Mouse (Mus musculus) forebrain, embryonic 15.5 days (tissue): Measurements from ENCODE around the gene Rsph9. TPM values are rescaled to one million over a fixed set of nuclear protein-coding genes. Genes with fewer than 3 reads are reported as not detected.

Experiments used
- ATAC-seq: fragments of 200-750 bp; cut with Nextera tagmentation; replicated peaks from 2 replicates; pipeline ENCODE4 v1.8.0; 2017; ENCODE audit warnings: mild to moderate bottlenecking, moderate TSS enrichment, moderate library complexity
- H3K27ac ChIP-seq: fragments of 300-500 bp; sonication (generic); replicated peaks from 2 replicates; pipeline ENCODE4 v1.5.1; 2015; ENCODE audit warnings: mild to moderate bottlenecking, inconsistent platforms
- H3K27me3 ChIP-seq: fragments of 300-500 bp; sonication (generic); 2 replicates; pipeline ENCODE4 v1.6.1; 2015; ENCODE audit warnings: inconsistent platforms
- H3K36me3 ChIP-seq: fragments of 300-500 bp; sonication (generic); 2 replicates; pipeline ENCODE4 v1.6.1; 2015; ENCODE audit warnings: mild to moderate bottlenecking, inconsistent platforms
- H3K4me1 ChIP-seq: fragments of 300-500 bp; sonication (generic); 2 replicates; pipeline ENCODE4 v1.6.1; 2015; ENCODE audit warnings: inconsistent platforms
- H3K4me2 ChIP-seq: fragments of 300-500 bp; sonication (generic); replicated peaks from 2 replicates; pipeline ENCODE4 v1.6.1; 2015; ENCODE audit warnings: mild to moderate bottlenecking, inconsistent platforms
- H3K4me3 ChIP-seq: fragments of 300-500 bp; sonication (generic); 2 replicates; pipeline ENCODE4 v1.5.1; 2015; ENCODE audit warnings: mild to moderate bottlenecking, inconsistent platforms
- H3K9ac ChIP-seq: fragments of 300-500 bp; sonication (generic); replicated peaks from 2 replicates; pipeline ENCODE4 v1.6.1; 2015; ENCODE audit warnings: mild to moderate bottlenecking, inconsistent platforms
- H3K9me3 ChIP-seq: fragments of 300-500 bp; sonication (generic); 2 replicates; pipeline ENCODE4 v1.6.1; 2016; ENCODE audit warnings: inconsistent platforms
- WGBS: fragments of 180-500 bp; shearing (Covaris S2); methylation state at CpG from one replicate; pipeline ENCODE4 v1.1.7; 2015; ENCODE audit warnings: mixed read lengths; 5-methylcytosine and 5-hydroxymethylcytosine counted together
- polyA plus RNA-seq: library from polyadenylated mRNA; unstranded; fragments of >200 nt; fragmentation: Nextera tagmentation; extraction: Ambion mirVana; gene quantifications from 2 replicates; pipeline ENCODE4 v1.2.1, GENCODE M21; 2015

The Rsph9 gene
- polyA plus RNA-seq, 1 experiment from 2014 or later, result 45.7 TPM

DNA sequence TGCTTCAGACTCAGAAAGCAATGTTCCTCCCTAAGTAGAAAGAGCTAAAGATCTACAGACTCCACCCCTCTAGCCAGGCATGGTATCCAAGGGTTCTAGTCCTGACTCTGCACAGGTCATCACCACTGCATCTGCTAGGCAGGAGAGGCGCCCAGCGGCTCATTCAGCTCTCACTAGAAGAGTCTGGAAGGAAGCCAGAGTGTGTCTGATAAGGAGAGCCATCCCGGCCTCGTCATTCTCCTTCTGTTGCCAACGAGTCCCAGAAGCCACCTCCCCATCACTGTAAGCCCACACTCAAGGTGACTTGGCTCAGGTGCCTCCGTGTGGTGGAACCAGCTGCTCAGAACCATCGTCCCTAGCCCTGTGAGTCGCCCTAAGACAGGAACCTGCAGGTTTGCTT, 11.2 kb downstream of the Rsph9 start:
- peaks cover 24% of the 10 kb centered on the region for H3K36me3 ChIP-seq
- H3K27me3 ChIP-seq, result no peaks in the 10 kb centered on the region
- H3K4me3 ChIP-seq, result no peak overlapping the region
- no peak overlapping the region for H3K4me2 ChIP-seq
- no peak overlapping the region for H3K9ac ChIP-seq
- H3K4me1 ChIP-seq, result no peaks in the 10 kb centered on the region
- WGBS, result 75% methylated on average over 8 of the region's 8 CpGs
- no peak for ATAC-seq
- H3K27ac ChIP-seq, result no peak overlapping the region
- H3K9me3 ChIP-seq, result no peaks in the 10 kb centered on the region

DNA sequence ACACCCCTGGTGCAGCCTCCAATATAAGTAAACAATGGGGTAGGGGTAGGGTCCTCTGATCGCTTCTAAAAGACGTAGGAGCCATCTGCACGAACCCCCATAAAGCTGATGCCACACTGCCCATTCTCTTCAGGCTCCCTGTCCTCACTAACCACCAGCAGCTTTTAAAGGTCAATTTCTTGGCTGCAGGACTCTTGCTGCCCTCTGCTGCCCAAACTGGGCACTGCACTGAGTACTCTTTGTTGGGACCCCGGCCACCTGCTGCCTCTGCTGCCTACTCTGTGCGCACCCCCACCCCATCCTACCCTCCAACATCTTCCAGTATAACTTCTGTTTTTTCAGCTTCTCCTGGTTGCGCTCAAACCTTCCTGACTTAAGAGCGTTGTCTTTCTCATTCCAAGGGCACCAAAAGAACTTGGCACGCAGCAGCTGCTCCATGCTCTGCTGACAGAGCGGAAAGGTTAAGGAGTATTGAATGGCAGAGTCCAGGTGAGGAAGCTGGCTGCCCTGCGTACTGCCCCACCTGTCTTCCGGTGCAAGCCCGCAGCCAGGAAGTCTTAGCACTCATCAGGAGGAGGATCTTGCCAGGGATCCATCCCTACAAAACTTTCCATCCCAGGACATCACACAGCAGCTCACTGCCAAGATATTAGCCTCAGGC, 11.8 kb downstream of the Rsph9 start:
- 19% methylated on average over 12 of the region's 12 CpGs for WGBS
- Histone ChIP-seq H3K27ac (no peak overlapping the region), H3K36me3 (peaks cover 31% of the 10 kb centered on the region), H3K4me3 (no peak overlapping the region), H3K4me2 (no peak overlapping the region), H3K27me3 (no peaks in the 10 kb centered on the region), H3K9me3 (no peaks in the 10 kb centered on the region), H3K9ac (no peak overlapping the region), H3K4me1 (no peaks in the 10 kb centered on the region)
- ATAC-seq, result peak; percentile 53; the same call in 1 of the 2 replicates

DNA sequence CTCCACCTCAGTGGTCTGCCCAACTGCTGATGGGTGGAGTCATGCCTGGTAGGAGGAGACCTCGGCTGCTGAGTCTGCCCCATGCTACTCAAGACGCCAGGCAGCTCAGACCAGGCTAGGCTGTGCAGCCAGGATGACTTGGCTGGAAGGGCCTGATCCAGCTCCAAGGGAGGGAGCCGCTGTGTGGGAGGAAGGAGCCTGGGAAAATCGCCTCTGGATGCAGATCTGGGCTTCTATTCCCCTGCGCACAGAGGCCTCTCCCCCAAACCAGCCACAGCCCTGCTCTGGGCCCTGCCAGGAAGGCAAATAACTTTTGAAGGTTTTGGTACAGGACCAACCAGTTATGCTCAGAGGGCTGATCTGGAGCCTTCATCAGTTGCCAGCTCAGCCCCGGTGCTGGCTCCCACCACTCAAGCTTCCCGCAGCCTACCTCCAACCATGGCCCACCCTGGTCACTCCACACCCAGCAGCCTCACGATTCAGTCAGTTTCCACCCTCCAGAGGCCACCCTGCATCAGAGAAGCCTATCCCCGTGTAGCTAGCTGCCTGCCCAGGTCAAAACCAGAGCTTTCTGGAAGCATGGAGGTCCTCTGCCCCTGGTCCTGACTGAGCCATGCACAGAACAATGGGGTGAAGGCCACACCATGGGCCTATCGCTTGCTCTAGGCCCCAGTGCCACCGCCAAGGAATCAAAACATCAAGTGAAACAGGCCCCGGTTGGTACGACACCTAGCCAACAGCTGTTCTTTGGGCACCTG, 14.1 kb downstream of the Rsph9 start:
- Histone ChIP-seq H3K9ac (no peak overlapping the region), H3K27me3 (no peaks in the 10 kb centered on the region), H3K27ac (no peak overlapping the region), H3K36me3 (peaks cover 52% of the 10 kb centered on the region), H3K4me3 (no peak overlapping the region), H3K9me3 (no peaks in the 10 kb centered on the region), H3K4me1 (no peaks in the 10 kb centered on the region), H3K4me2 (no peak overlapping the region)
- no peak for ATAC-seq
- 80% methylated on average over 13 of the region's 13 CpGs for WGBS

DNA sequence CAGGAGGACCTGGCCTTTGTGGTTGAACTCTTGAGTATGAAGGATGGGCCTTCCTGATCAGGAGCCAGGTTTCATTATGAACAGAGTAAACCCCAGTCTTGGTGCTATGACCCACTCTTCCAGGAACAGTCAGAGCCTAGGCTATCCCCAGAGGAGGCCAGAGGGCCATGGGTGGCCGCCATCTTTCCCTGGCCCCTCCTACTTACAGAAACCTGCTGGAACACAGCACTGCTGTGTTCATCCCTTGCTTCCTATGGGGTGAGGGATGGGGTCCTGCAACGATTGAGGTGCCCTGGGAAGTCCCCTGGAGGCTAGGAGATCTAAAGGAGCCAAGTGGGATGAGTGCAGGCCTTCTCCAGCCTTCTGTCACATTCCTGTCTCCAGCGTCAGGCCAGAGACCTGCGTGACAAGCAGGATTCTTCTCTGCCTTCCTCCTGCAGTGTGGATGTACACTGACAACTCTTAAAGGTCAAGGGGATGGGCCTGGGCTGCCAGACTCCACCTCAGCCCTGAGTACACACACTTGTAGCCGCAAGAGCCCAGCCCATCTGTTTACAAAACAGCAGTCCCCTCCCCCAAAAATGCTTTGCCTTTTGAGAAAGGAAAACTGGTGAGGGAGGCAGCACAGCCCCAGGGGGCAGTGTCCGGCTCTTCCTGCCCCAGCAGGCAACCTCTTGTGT, 16.1 kb downstream of the Rsph9 start:
- 81% methylated on average over 6 of the region's 6 CpGs for WGBS
- Histone ChIP-seq H3K9ac (no peak overlapping the region), H3K27me3 (no peaks in the 10 kb centered on the region), H3K4me1 (no peaks in the 10 kb centered on the region), H3K27ac (no peak overlapping the region; the same call in 1 of the 2 replicates), H3K4me2 (no peak overlapping the region), H3K4me3 (no peak overlapping the region), H3K9me3 (no peaks in the 10 kb centered on the region), H3K36me3 (peaks cover 72% of the 10 kb centered on the region)
- ATAC-seq, result no peak

DNA sequence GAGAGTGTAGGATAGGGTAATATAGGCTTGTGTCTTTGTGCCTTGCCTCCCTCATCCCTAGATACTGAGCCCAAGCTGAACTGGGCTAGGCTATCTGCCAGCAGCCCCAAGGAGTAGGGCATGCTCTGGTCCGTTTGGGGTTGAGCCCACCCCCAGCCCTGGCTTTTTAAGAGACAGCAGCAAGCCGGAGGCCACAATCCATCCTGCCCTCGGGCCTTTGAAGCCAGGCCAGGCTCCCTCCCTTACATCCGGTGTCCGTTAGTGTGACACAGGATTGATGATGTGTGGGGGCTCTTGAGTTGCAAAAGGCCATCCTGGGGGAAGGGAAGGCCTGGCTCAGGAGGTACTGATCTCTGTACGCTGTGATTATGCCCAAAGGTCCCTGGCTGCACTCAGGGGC, 17.4 kb downstream of the Rsph9 start:
- Histone ChIP-seq H3K27ac (no peak overlapping the region), H3K9me3 (no peaks in the 10 kb centered on the region), H3K4me2 (no peak overlapping the region), H3K9ac (no peak overlapping the region), H3K4me1 (no peaks in the 10 kb centered on the region), H3K4me3 (no peak overlapping the region), H3K36me3 (peaks cover 86% of the 10 kb centered on the region), H3K27me3 (no peaks in the 10 kb centered on the region)
- 90% methylated on average over 6 of the region's 6 CpGs for WGBS
- ATAC-seq, result no peak

DNA sequence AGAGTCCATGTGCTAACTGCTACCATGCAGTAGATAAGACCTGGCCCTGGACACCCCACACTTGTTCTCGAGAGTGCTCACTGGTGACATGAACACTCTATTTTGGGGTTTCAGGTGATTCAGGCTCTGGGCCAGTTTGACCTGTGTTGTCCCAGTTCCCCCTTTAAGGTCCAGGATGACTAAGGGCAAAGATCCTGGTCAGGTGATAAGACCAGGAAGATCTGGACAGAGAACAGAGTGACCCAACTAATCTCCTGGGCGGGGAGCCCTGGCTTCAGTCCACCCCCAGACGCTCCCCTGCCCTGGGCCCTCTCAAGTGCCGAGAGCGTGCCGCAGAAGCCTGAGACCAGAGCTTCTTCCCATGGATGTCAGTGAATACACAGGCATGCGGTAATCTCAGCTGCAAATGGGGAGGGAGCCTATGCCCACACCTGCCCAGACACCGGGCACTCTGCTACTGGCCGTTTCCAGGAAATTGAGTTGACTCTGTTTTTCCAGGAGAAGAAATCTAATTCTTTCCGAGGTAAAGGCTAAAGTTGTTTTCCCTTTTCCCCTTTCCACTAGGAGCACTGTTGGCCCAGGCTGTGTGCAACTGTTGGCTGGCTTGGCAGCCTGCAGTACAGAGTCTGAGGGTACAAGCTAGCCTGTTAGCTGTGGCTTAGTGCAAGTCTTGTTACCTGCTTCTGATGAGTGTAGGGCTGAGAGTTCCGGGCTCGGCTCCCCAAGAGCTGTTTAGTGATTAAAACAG, 19.9 kb downstream of the Rsph9 start:
- Histone ChIP-seq H3K9ac (no peak overlapping the region), H3K4me1 (no peaks in the 10 kb centered on the region), H3K4me3 (no peak overlapping the region), H3K36me3 (peaks cover 88% of the 10 kb centered on the region), H3K4me2 (no peak overlapping the region), H3K27me3 (no peaks in the 10 kb centered on the region), H3K27ac (no peak overlapping the region), H3K9me3 (no peaks in the 10 kb centered on the region)
- no peak for ATAC-seq
- 94% methylated on average over 12 of the region's 12 CpGs for WGBS

DNA sequence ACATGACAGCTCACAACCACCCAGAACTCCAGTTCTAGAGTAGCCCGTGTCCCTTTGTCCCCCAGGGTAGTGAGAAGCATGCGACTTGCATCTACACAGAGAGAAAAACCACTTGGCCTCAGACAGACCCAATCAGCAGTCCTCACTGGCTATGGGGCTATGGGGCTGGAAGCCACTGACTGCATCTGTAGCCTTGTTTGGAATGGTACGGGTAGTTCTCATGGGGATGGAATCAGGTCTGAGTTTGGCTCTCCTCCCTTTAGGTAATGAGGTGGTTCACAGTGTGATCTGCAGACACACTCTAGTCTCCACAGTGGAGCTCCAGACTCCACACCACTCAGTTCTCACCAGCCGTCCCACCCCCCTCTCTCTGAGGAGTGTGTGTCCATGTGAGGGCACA, 20.7 kb downstream of the Rsph9 start:
- no peak overlapping the region for H3K9ac ChIP-seq
- no peaks in the 10 kb centered on the region for H3K27me3 ChIP-seq
- no peak for ATAC-seq
- H3K4me2 ChIP-seq, result no peak overlapping the region
- no peak overlapping the region for H3K27ac ChIP-seq
- no peaks in the 10 kb centered on the region for H3K4me1 ChIP-seq
- H3K4me3 ChIP-seq, result no peak overlapping the region
- no peaks in the 10 kb centered on the region for H3K9me3 ChIP-seq
- peaks cover 87% of the 10 kb centered on the region for H3K36me3 ChIP-seq
- WGBS, result 94% methylated on average over 4 of the region's 4 CpGs

DNA sequence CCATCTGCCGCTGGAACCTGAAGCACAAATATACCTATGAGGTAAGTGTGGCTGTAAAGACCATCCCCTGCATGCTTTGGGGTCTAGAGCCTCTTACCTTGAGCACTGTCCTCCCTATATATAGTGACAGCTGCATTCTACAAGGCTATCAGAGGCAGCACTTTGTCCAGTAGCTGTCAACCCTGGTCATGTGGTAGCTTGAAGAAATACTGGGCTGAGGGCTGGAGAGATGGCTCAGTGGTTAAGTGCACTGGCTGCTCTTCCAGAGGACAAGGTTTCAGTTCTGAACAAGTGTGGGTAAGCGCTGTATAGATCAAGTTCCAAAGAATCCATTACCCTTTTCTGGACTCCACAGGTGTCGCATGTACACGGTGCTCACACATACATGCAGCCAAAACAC, 21.2 kb downstream of the Rsph9 start:
- H3K4me3 ChIP-seq, result no peak overlapping the region
- H3K9me3 ChIP-seq, result no peaks in the 10 kb centered on the region
- H3K36me3 ChIP-seq, result peaks cover 86% of the 10 kb centered on the region
- no peaks in the 10 kb centered on the region for H3K4me1 ChIP-seq
- H3K4me2 ChIP-seq, result no peak overlapping the region
- no peak overlapping the region for H3K27ac ChIP-seq
- ATAC-seq, result no peak
- H3K27me3 ChIP-seq, result no peaks in the 10 kb centered on the region
- WGBS, result over 99% methylated on average over 4 of the region's 4 CpGs
- no peak overlapping the region for H3K9ac ChIP-seq

DNA sequence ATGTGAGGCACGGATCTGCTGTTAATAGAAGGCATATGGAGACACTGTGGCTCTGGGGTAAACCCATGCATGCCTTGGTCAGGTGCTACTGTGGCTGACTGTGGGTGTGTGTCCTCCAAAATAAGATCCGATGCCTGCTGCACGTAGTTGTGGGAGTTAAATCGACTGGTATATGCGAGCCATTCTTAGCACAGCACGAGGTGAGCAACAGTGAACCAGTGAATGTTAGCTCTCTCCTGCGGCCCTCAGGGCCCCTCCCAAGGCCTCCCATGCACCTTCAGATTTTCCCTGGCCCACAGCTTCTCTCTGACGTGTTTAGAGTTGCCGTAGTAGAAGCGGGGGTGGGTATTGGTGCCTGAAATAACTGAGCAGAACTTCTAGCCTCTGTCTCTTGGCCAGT, 24.4 kb downstream of the Rsph9 start:
- H3K9me3 ChIP-seq, result no peaks in the 10 kb centered on the region
- H3K27me3 ChIP-seq, result no peaks in the 10 kb centered on the region
- H3K4me2 ChIP-seq, result no peak overlapping the region
- no peak overlapping the region for H3K27ac ChIP-seq
- H3K36me3 ChIP-seq, result peaks cover 60% of the 10 kb centered on the region
- H3K9ac ChIP-seq, result no peak overlapping the region
- H3K4me3 ChIP-seq, result no peak overlapping the region
- H3K4me1 ChIP-seq, result no peaks in the 10 kb centered on the region
- no peak for ATAC-seq
- WGBS, result 93% methylated on average over 10 of the region's 10 CpGs

DNA sequence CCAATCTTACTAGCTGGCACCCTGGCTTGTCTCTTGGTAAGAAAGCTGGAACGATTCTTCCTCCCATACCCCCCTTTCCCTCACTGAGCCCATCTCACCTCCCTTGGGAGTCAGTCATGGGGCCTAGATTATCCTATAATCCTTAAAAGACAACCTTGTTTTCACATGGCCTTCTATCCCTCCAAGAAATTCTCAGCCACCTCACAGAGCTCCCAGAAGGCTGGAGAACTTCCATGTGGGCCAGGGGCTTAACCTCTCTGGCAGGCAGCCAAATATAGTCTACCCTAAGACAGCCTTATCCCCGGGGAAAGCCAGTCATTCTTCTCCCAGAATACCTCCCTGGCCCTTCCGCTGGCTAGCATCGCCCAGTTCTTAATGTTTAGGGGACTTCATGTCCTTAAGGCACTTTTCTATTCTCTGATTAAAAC, 25.6 kb downstream of the Rsph9 start:
- Histone ChIP-seq H3K4me2 (no peak overlapping the region), H3K27me3 (no peaks in the 10 kb centered on the region), H3K4me3 (no peak overlapping the region), H3K36me3 (peaks cover 48% of the 10 kb centered on the region), H3K9me3 (no peaks in the 10 kb centered on the region), H3K4me1 (no peaks in the 10 kb centered on the region), H3K9ac (no peak overlapping the region), H3K27ac (no peak overlapping the region)
- no peak for ATAC-seq
- WGBS, result 73% methylated on average over 4 of the region's 4 CpGs

DNA sequence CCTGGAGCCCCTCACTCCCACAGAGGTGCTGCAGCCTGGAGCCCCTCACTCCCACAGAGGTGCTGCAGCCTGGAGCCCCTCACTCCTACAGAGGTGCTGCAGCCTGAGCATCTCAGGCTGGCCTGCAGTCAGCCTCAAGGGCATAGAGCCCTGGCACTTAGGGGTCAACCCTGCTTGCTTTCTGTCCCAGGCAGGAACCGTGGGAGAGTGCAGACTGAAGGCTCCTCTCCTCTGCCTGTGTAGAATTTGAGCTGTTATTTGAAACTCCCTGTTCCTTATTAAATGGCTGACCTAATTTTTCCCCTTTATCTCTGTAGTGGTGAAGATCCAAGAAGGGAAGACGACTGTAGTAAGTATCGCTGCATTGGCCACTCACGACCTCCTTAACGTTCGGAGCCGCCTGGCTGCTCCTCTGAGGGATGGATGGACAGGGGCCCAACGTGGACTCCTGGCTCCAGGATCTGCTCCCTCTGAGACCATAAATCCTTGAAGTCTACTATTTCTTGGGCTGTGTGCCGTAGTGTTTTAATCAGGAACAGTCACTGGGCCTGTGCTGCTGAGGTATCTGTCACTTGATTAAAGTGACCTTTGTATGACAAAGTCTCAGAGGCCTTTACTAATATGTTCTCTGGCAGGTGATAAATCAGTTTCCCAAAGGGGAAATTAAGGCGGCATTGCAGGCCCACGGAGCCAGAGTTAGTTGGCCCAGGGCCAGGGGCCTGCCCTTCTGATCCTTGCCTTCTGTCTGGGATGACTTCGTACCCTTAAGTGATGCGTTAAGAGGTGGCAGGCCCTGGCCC, 26.2 kb downstream of the Rsph9 start:
- ATAC-seq, result no peak
- Histone ChIP-seq H3K4me1 (no peaks in the 10 kb centered on the region), H3K4me2 (no peak overlapping the region), H3K9ac (no peak overlapping the region), H3K27me3 (no peaks in the 10 kb centered on the region), H3K27ac (no peak overlapping the region), H3K9me3 (no peaks in the 10 kb centered on the region), H3K36me3 (peaks cover 42% of the 10 kb centered on the region), H3K4me3 (no peak overlapping the region)
- WGBS, result 90% methylated on average over 13 of the region's 13 CpGs
